Mouse (Mus musculus): ENCODE measurements around the gene Vmn1r62.
"Not testable (repeated sequence)": the region's sequence is repeated elsewhere in the genome, so short reads cannot be mapped to it uniquely, and the experiment has no call there.

Vmn1r62 gene

DNA sequence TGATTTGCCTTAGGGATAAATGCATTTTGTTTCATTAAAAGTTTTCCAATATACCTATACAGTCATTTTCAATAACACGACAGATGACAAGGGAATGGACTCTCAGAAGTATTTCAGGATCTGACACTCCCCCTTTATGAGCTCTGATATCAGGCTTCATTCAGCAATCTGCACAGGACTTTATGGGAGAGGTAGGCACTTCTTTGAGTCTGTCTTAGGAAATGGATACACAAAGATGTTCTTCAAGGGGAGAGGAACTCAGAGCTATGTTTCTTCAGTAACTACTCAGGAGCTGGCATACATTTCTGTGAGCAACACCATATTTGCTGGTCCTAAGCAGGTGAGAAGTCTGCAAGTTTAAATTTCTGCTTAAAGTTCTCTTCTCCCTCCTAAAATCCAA, at the start of gene Vmn1r62:
Gene Vmn1r62 (plus strand): TSS at position 301 of the 400 bp plus-strand sequence.
- in situ Hi-C loops (cut with MboI) = not testable (repeated sequence)
